Mouse (Mus musculus): ENCODE measurements at regions not wholly inside any gene's neighbourhood (a gene's known extent, or its start where the extent isn't known, plus 50 kb on each side); places are given as distances from the start of the nearest gene placed in this dataset.

GRCm38 (mm10) chr11:79881812-79882211 lies 80.4 kb downstream of the Utp6 start:
- no peak for DNase-seq (ENCODE audit: low spot score in 2 of 2)

- DNase-seq (ENCODE audit: low spot score in 2 of 2): no peak
These were observed 84.1 kb downstream of the Utp6 start for GRCm38 (mm10) chr11:79878091-79878490.

- no peak for DNase-seq (ENCODE audit: low spot score in 2 of 2)
These were observed 84.9 kb downstream of the Utp6 start for GRCm38 (mm10) chr11:79877184-79877745.

GRCm38 (mm10) chr11:79871783-79872628 lies 90.2 kb downstream of the Utp6 start:
- no peak for DNase-seq (ENCODE audit: low spot score in 2 of 2)

- DNase-seq (ENCODE audit: low spot score in 2 of 2): peak in 1 of 2 experiments; percentile 20
These were observed 92.0 kb downstream of the Utp6 start for GRCm38 (mm10) chr11:79870189-79870588.

GRCm38 (mm10) chr11:79869009-79869408 lies 93.2 kb downstream of the Utp6 start:
- DNase-seq (ENCODE audit: low spot score in 2 of 2): no peak

- DNase-seq (ENCODE audit: low spot score in 2 of 2): no peak
These were observed 97.4 kb downstream of the Utp6 start for GRCm38 (mm10) chr11:79864836-79865235.

- DNase-seq (ENCODE audit: low spot score in 2 of 2): no peak
These were observed 98.6 kb downstream of the Utp6 start for GRCm38 (mm10) chr11:79863487-79864175.

- DNase-seq (ENCODE audit: low spot score in 2 of 2): no peak
These were observed 101.6 kb downstream of the Utp6 start for GRCm38 (mm10) chr11:79860611-79861067.

GRCm38 (mm10) chr11:79856376-79856775 lies 105.8 kb downstream of the Utp6 start:
- no peak for DNase-seq (ENCODE audit: low spot score in 2 of 2)

GRCm38 (mm10) chr11:79849545-79849944 lies 112.6 kb downstream of the Utp6 start:
- no peak for DNase-seq (ENCODE audit: low spot score in 2 of 2)

- no peak for DNase-seq (ENCODE audit: low spot score in 2 of 2)
These were observed 117.8 kb downstream of the Utp6 start for GRCm38 (mm10) chr11:79844436-79844835.

GRCm38 (mm10) chr11:79843021-79843420 lies 119.2 kb downstream of the Utp6 start:
- DNase-seq (ENCODE audit: low spot score in 2 of 2): no peak

- no peak for DNase-seq (ENCODE audit: low spot score in 2 of 2)
These were observed 122.2 kb downstream of the Utp6 start for GRCm38 (mm10) chr11:79839973-79840372.

- DNase-seq (ENCODE audit: low spot score in 2 of 2): no peak
These were observed 124.1 kb downstream of the Utp6 start for GRCm38 (mm10) chr11:79838051-79838450.

- no peak for DNase-seq (ENCODE audit: low spot score in 2 of 2)
These were observed 124.9 kb downstream of the Utp6 start for GRCm38 (mm10) chr11:79837076-79837990.

GRCm38 (mm10) chr11:79835873-79836272 lies 126.3 kb downstream of the Utp6 start:
- DNase-seq (ENCODE audit: low spot score in 2 of 2): no peak

- no peak for DNase-seq (ENCODE audit: low spot score in 2 of 2)
These were observed 128.4 kb downstream of the Utp6 start for GRCm38 (mm10) chr11:79833817-79834216.

- DNase-seq (ENCODE audit: low spot score in 2 of 2): no peak
These were observed 130.4 kb downstream of the Utp6 start for GRCm38 (mm10) chr11:79831591-79832320.

- no peak for DNase-seq (ENCODE audit: low spot score in 2 of 2)
These were observed 131.6 kb downstream of the Utp6 start for GRCm38 (mm10) chr11:79830567-79831055.

- no peak for DNase-seq (ENCODE audit: low spot score in 2 of 2)
These were observed 135.2 kb downstream of the Utp6 start for GRCm38 (mm10) chr11:79827034-79827433.
